ENCODE assay signal across 9 mouse cellular contexts in genomic region chr9:57606139-57606851, GRCm38 (mm10). TPM values are rescaled to one million over a fixed set of nuclear protein-coding genes. Genes with fewer than 3 reads are reported as not detected.
DNase-seq lines count a peak whose midpoint lies in the region; ATAC-seq lines count a peak whose summit lies in the region.
"Had no signal": no experiment of that assay in that cellular context is flagged by ENCODE, and none has a peak within 500 bp of the region (broad histone marks: within the 10 kb centered on the region; RNA-seq: fewer than 3 reads in every experiment).

Gene Cplx3 (minus strand): TSS chr9:57606281.

- peak; percentile 86 for DNase-seq in testis, postnatal 10 days (ENCODE audit: low spot score)
- DNase-seq in testis, postnatal 14 days (ENCODE audit: low spot score) = no peak
- DNase-seq in embryo, embryonic 11 days = peak; percentile 84
- DNase-seq in limb, embryonic 11.5 days (ENCODE audit: low spot score) = peak; percentile 89
- DNase-seq in neural tube, embryonic 11.5 days (ENCODE audit: low spot score) = peak; percentile 73
- DNase-seq in cerebellum, adult 9-10 months = no peak

- H3K36me3 ChIP-seq in hindbrain, embryonic 12.5 days = no peaks in the 10 kb centered on the region
- H3K36me3 ChIP-seq in limb, embryonic 11.5 days (ENCODE audit: control insufficient read depth, insufficient read depth, low read length) = no peaks in the 10 kb centered on the region
- H3K36me3 ChIP-seq in neural tube, embryonic 11.5 days (ENCODE audit: control insufficient read depth, insufficient read depth, low read length) = no peaks in the 10 kb centered on the region
- H3K36me3 ChIP-seq: embryonic facial prominence, embryonic 15.5 days had no signal

- no peak within 1 kb of the TSS for H3K9ac ChIP-seq in hindbrain, embryonic 12.5 days
- H3K9ac ChIP-seq in limb, embryonic 11.5 days (ENCODE audit: low read length) = no peak within 1 kb of the TSS
- H3K9ac ChIP-seq in neural tube, embryonic 11.5 days (ENCODE audit: low read length) = no peak within 1 kb of the TSS
- H3K9ac ChIP-seq: embryonic facial prominence, embryonic 15.5 days had no signal

- peak within 1 kb of the TSS; percentile 33 for H3K4me2 ChIP-seq in hindbrain, embryonic 12.5 days (replicated peaks)
- no peak within 1 kb of the TSS for H3K4me2 ChIP-seq in limb, embryonic 11.5 days (ENCODE audit: low read depth, severe bottlenecking)
- H3K4me2 ChIP-seq in neural tube, embryonic 11.5 days (ENCODE audit: low read depth) = no peak within 1 kb of the TSS
- H3K4me2 ChIP-seq: embryonic facial prominence, embryonic 15.5 days had no signal

- peaks cover 15% of the 10 kb centered on the region for H3K4me1 ChIP-seq in hindbrain, embryonic 12.5 days
- H3K4me1 ChIP-seq in limb, embryonic 11.5 days (ENCODE audit: control insufficient read depth, insufficient read depth, low read length) = no peaks in the 10 kb centered on the region; the same call in 1 of the 2 replicates
- H3K4me1 ChIP-seq in neural tube, embryonic 11.5 days (ENCODE audit: control insufficient read depth, insufficient read depth, low read length) = no peaks in the 10 kb centered on the region

- peaks cover 29% of the 10 kb centered on the region for H3K27me3 ChIP-seq in hindbrain, embryonic 12.5 days
- H3K27me3 ChIP-seq in limb, embryonic 11.5 days (ENCODE audit: control insufficient read depth, insufficient read depth, low read length) = no peaks in the 10 kb centered on the region
- peaks cover 2% of the 10 kb centered on the region; the same call in 1 of the 2 replicates for H3K27me3 ChIP-seq in neural tube, embryonic 11.5 days (ENCODE audit: control insufficient read depth, insufficient read depth, low read length)

- H3K4me3 ChIP-seq in hindbrain, embryonic 12.5 days = no peak within 1 kb of the TSS
- no peak within 1 kb of the TSS for H3K4me3 ChIP-seq in limb, embryonic 11.5 days (ENCODE audit: low read depth, low read length)
- H3K4me3 ChIP-seq in neural tube, embryonic 11.5 days (ENCODE audit: low read depth, low read length) = no peak within 1 kb of the TSS
- H3K4me3 ChIP-seq: embryonic facial prominence, embryonic 15.5 days had no signal

- ATAC-seq in hindbrain, embryonic 12.5 days (ENCODE audit: low FRiP score) = peak; percentile 43; the same call in 1 of the 2 replicates
- peak; percentile 76; the same call in 1 of the 2 replicates for ATAC-seq in limb, embryonic 11.5 days (ENCODE audit: insufficient number of reproducible peaks, low FRiP score, low TSS enrichment, low read depth)
- no peak for ATAC-seq in neural tube, embryonic 11.5 days (ENCODE audit: insufficient read depth, low FRiP score, low TSS enrichment)
- ATAC-seq in activated CD4-positive, CD25-positive, alpha-beta regulatory T cell, adult 4 months = no peak

- no peak within 1 kb of the TSS for H3K27ac ChIP-seq in hindbrain, embryonic 12.5 days
- H3K27ac ChIP-seq in limb, embryonic 11.5 days (replicated peaks; ENCODE audit: low read depth, low read length) = no peak within 1 kb of the TSS
- H3K27ac ChIP-seq in neural tube, embryonic 11.5 days (ENCODE audit: low read depth, low read length) = no peak within 1 kb of the TSS
- H3K27ac ChIP-seq: embryonic facial prominence, embryonic 15.5 days had no signal

- 6% methylated on average over 24 of the region's 24 CpGs for WGBS in hindbrain, embryonic 12.5 days
- 9% methylated on average over 24 of the region's 24 CpGs for WGBS in limb, embryonic 11.5 days
- 6% methylated on average over 24 of the region's 24 CpGs for WGBS in neural tube, embryonic 11.5 days

- no peaks in the 10 kb centered on the region for H3K9me3 ChIP-seq in hindbrain, embryonic 12.5 days (replicated peaks)
- no peaks in the 10 kb centered on the region for H3K9me3 ChIP-seq in limb, embryonic 11.5 days (ENCODE audit: control insufficient read depth, low read length)
- H3K9me3 ChIP-seq in neural tube, embryonic 11.5 days (ENCODE audit: control insufficient read depth, low read length) = no peaks in the 10 kb centered on the region
- H3K9me3 ChIP-seq: embryonic facial prominence, embryonic 15.5 days had no signal

RNA-seq across cellular contexts. Expression of gene Cplx3, which starts in this region (rescaled TPM):
- 0.08 and 0.27 TPM in 2 replicates for polyA plus RNA-seq in hindbrain, embryonic 12.5 days (2016; fragmentation: Nextera tagmentation; extraction: Ambion mirVana)
- polyA plus RNA-seq in limb, embryonic 11.5 days (2014; fragmentation: Nextera tagmentation; extraction: Ambion mirVana) = not detected in 2 replicates
- polyA plus RNA-seq in neural tube, embryonic 11.5 days (2014; fragmentation: Nextera tagmentation; extraction: Ambion mirVana) = 0.42 TPM in 1 of 2 replicates, not detected in the other
- not detected for polyA plus RNA-seq in activated CD4-positive, CD25-positive, alpha-beta regulatory T cell, adult 4 months (2017; shearing (Covaris generic))
- polyA plus RNA-seq: embryonic facial prominence, embryonic 15.5 days had no signal

Comparison
In these comparisons a context has a peak if more than half of its experiments do, and no peak if none do; other contexts are left out.
1. DNase-seq: peak in testis, postnatal 10 days (single experiment) and embryo, embryonic 11 days (single experiment); none in testis, postnatal 14 days (single experiment) and cerebellum, adult 9-10 months (single experiment).
2. Peak in ATAC-seq and H3K4me2 ChIP-seq in hindbrain, embryonic 12.5 days; RNA of the gene not detected or under 1 TPM.
3. Peak in DNase-seq and ATAC-seq in limb, embryonic 11.5 days; RNA of the gene not detected or under 1 TPM.
4. Peak in DNase-seq in neural tube, embryonic 11.5 days; RNA of the gene not detected or under 1 TPM.